Mouse (Mus musculus) CH12.LX (cell line): ENCODE data around the gene Tlcd1.

ENCODE experiments used
- CHD2 ChIP-seq: IDR thresholded peaks from 2 replicates; pipeline ENCODE4 v1.6.1; 2011; ENCODE audit warnings: low read length, improper control_type of control experiment
- CTCF ChIP-seq, 2 experiments: IDR thresholded peaks in 1 of 2; conservative IDR thresholded peaks in 1 of 2; 2 replicates each; pipeline ENCODE4 v1.5.1; 2011 to 2012; ENCODE audit warnings: low read depth in 2 of 2, low read length in 2 of 2, improper control_type of control experiment in 1 of 2, inconsistent platforms in 1 of 2, mild to moderate bottlenecking in 1 of 2, moderate library complexity in 1 of 2
- ELF1 ChIP-seq: IDR thresholded peaks from 2 replicates; pipeline ENCODE4 v1.6.1; 2014; ENCODE audit warnings: low read depth, mild to moderate bottlenecking, inconsistent platforms, low read length, improper control_type of control experiment
- EP300 ChIP-seq: IDR thresholded peaks from 2 replicates; pipeline ENCODE4 v1.6.1; 2011; ENCODE audit warnings: low read length, improper control_type of control experiment
- KAT2A ChIP-seq: IDR thresholded peaks from 2 replicates; pipeline ENCODE4 v1.6.1; 2012; ENCODE audit warnings: low read length, improper control_type of control experiment, inconsistent platforms; ENCODE audit not compliant: insufficient replicate concordance
- MYC ChIP-seq: IDR thresholded peaks from 2 replicates; pipeline ENCODE4 v1.6.1; 2011; ENCODE audit warnings: low read depth, mild to moderate bottlenecking, improper control_type of control experiment, low read length
- NRF1 ChIP-seq: IDR thresholded peaks from 2 replicates; pipeline ENCODE4 v1.6.1; 2014; ENCODE audit warnings: low read depth, mild to moderate bottlenecking, inconsistent platforms, low read length, improper control_type of control experiment, moderate library complexity
- POLR2A ChIP-seq: IDR thresholded peaks from 2 replicates; pipeline ENCODE4 v1.6.1; 2011; ENCODE audit warnings: low read depth, mild to moderate bottlenecking, improper control_type of control experiment, low read length
- USF1 ChIP-seq: IDR thresholded peaks from 2 replicates; pipeline ENCODE4 v1.6.1; 2014; ENCODE audit warnings: low read depth, mild to moderate bottlenecking, inconsistent platforms, low read length, improper control_type of control experiment

- TF ChIP-seq CHD2 = no peak
- no peak for TF ChIP-seq MYC
- no peak for TF ChIP-seq EP300
- TF ChIP-seq CTCF (conservative IDR thresholded peaks at IDR 0.05 in 1 of 2, IDR thresholded peaks at IDR 0.05 in 1 of 2; ENCODE audit: low read depth in 2 of 2, low read length in 2 of 2) = no peak
- TF ChIP-seq ELF1 = no peak
- TF ChIP-seq USF1 = no peak
- no peak for TF ChIP-seq POLR2A
- TF ChIP-seq KAT2A = no peak
- TF ChIP-seq NRF1 = no peak
These were observed 20.3 kb upstream of the Tlcd1 start for GRCm38 (mm10) chr11:78156156-78156699.
